Mouse (Mus musculus): ENCODE measurements around the gene Man2a2. TPM values are rescaled to one million over a fixed set of nuclear protein-coding genes. Genes with fewer than 3 reads are reported as not detected.

Gene Man2a2
- total RNA-seq, 2 experiments from 2014 or later: 32.6 to 37.9 TPM

Other genes starting within 250 kb of the Man2a2 start
- gene Sema4b, start 184.5 kb downstream of the Man2a2 start, total RNA-seq (2015): 6.6 and 7.7 TPM in 2 replicates
- gene Sema4b, start 184.5 kb downstream of the Man2a2 start, total RNA-seq (2017): 5.3 and 8.1 TPM in 2 replicates
- gene Cib1, start 138.6 kb downstream of the Man2a2 start, total RNA-seq (2015): 65.0 and 67.2 TPM in 2 replicates
- gene Cib1, start 138.6 kb downstream of the Man2a2 start, total RNA-seq (2017): 32.7 and 43.8 TPM in 2 replicates
- 7.1 TPM in 2 replicates for gene Gdpgp1, start 138.5 kb downstream of the Man2a2 start, total RNA-seq (2015)
- gene Gdpgp1, start 138.5 kb downstream of the Man2a2 start, total RNA-seq (2017): 2.0 and 2.4 TPM in 2 replicates
- gene Ttll13, start 125.0 kb downstream of the Man2a2 start, total RNA-seq (2015): 1.5 TPM in 1 of 2 replicates, not detected in the other
- gene Ttll13, start 125.0 kb downstream of the Man2a2 start, total RNA-seq (2017): not detected in 2 replicates
- gene Ngrn, start 110.2 kb downstream of the Man2a2 start, total RNA-seq (2015): 27.6 and 29.4 TPM in 2 replicates
- gene Ngrn, start 110.2 kb downstream of the Man2a2 start, total RNA-seq (2017): 24.6 and 25.9 TPM in 2 replicates
- 29.0 and 39.9 TPM in 2 replicates for gene Vps33b, start 101.7 kb downstream of the Man2a2 start, total RNA-seq (2015)
- gene Vps33b, start 101.7 kb downstream of the Man2a2 start, total RNA-seq (2017): 19.7 and 32.0 TPM in 2 replicates
- 94.9 and 96.2 TPM in 2 replicates for gene Prc1, start 76.9 kb downstream of the Man2a2 start, total RNA-seq (2015)
- 152 and 153 TPM in 2 replicates for gene Prc1, start 76.9 kb downstream of the Man2a2 start, total RNA-seq (2017)
- gene Rccd1, start 46.9 kb downstream of the Man2a2 start, total RNA-seq (2015): 11.3 and 17.7 TPM in 2 replicates
- gene Rccd1, start 46.9 kb downstream of the Man2a2 start, total RNA-seq (2017): 14.3 and 21.4 TPM in 2 replicates
- 5.4 TPM in 2 replicates for gene Unc45a, start 30.4 kb downstream of the Man2a2 start, total RNA-seq (2015)
- gene Unc45a, start 30.4 kb downstream of the Man2a2 start, total RNA-seq (2017): 15.6 and 16.6 TPM in 2 replicates
- 15.1 and 20.4 TPM in 2 replicates for gene Hddc3, start 28.3 kb downstream of the Man2a2 start, total RNA-seq (2015)
- gene Hddc3, start 28.3 kb downstream of the Man2a2 start, total RNA-seq (2017): 9.1 and 24.0 TPM in 2 replicates
- 117 and 126 TPM in 2 replicates for gene Fes, start 16.6 kb upstream of the Man2a2 start, total RNA-seq (2015)
- gene Fes, start 16.6 kb upstream of the Man2a2 start, total RNA-seq (2017): 97.6 and 158 TPM in 2 replicates
- gene Furin, start 34.1 kb upstream of the Man2a2 start, total RNA-seq (2015): 13.8 and 15.6 TPM in 2 replicates
- gene Furin, start 34.1 kb upstream of the Man2a2 start, total RNA-seq (2017): 7.2 and 10.2 TPM in 2 replicates
- gene Blm, start 163.7 kb upstream of the Man2a2 start, total RNA-seq (2015): 60.4 and 76.5 TPM in 2 replicates
- 36.9 and 56.7 TPM in 2 replicates for gene Blm, start 163.7 kb upstream of the Man2a2 start, total RNA-seq (2017)

All from megakaryocyte progenitor cell, adult 5-6 weeks (primary cell).